Mouse (Mus musculus) embryonic facial prominence, embryonic 14.5 days (tissue): ENCODE results near the gene Acoxl. TPM values are rescaled to one million over a fixed set of nuclear protein-coding genes. Genes with fewer than 3 reads are reported as not detected.

Source experiments
- ATAC-seq: fragments of 200-750 bp; cut with Nextera tagmentation; 2 replicates; pipeline ENCODE4 v1.8.0; 2017; ENCODE audit warnings: low read depth, moderate number of reproducible peaks, moderate TSS enrichment
- DNase-seq: peaks from one replicate; pipeline ENCODE4 v3.0.0-alpha.2; 2015; ENCODE audit warnings: low spot score
- H3K27ac ChIP-seq: fragments of 300-500 bp; sonication (generic); replicated peaks from 2 replicates; pipeline ENCODE4 v1.5.1; 2014; ENCODE audit warnings: low read depth, mild to moderate bottlenecking, low read length, moderate library complexity
- H3K27me3 ChIP-seq: fragments of 300-500 bp; sonication (generic); replicated peaks from 2 replicates; pipeline ENCODE4 v1.6.1; 2014; ENCODE audit warnings: low read length; ENCODE audit not compliant: control insufficient read depth, insufficient read depth
- H3K36me3 ChIP-seq: fragments of 300-500 bp; sonication (generic); 2 replicates; pipeline ENCODE4 v1.6.1; 2014; ENCODE audit warnings: low read length, mixed read lengths; ENCODE audit not compliant: control insufficient read depth, insufficient read depth
- H3K4me1 ChIP-seq: fragments of 300-500 bp; sonication (generic); 2 replicates; pipeline ENCODE4 v1.6.1; 2014; ENCODE audit warnings: antibody characterized with exemption, low read length; ENCODE audit not compliant: control insufficient read depth, insufficient read depth
- H3K4me2 ChIP-seq: fragments of 300-500 bp; sonication (generic); 2 replicates; pipeline ENCODE4 v1.6.1; 2014; ENCODE audit warnings: low read depth, mild to moderate bottlenecking, low read length, moderate library complexity, mixed read lengths
- H3K4me3 ChIP-seq: fragments of 300-500 bp; sonication (generic); 2 replicates; pipeline ENCODE4 v1.5.1; 2014; ENCODE audit warnings: low read depth, mild to moderate bottlenecking, low read length
- H3K9ac ChIP-seq: fragments of 300-500 bp; sonication (generic); 2 replicates; pipeline ENCODE4 v1.6.1; 2014; ENCODE audit warnings: low read depth, mild to moderate bottlenecking, low read length, moderate library complexity, mixed read lengths
- H3K9me3 ChIP-seq: fragments of 300-500 bp; sonication (generic); 2 replicates; pipeline ENCODE4 v1.6.1; 2016; ENCODE audit warnings: low read length; ENCODE audit not compliant: control insufficient read depth
- WGBS: fragments of 180-500 bp; shearing (Covaris S2); extraction: QIAGEN DNeasy Blood & Tissue Kit; methylation state at CpG from one replicate; pipeline ENCODE4 v1.1.7; 2014; 5-methylcytosine and 5-hydroxymethylcytosine counted together
- polyA plus RNA-seq: library from polyadenylated mRNA; unstranded; fragments of >200 nt; fragmentation: Nextera tagmentation; extraction: Ambion mirVana; gene quantifications from 2 replicates; pipeline ENCODE4 v1.2.1, GENCODE M21; 2014

The Acoxl gene
- polyA plus RNA-seq, 1 experiment from 2014 or later = 0.24 TPM

- no peak overlapping the region for H3K27ac ChIP-seq
- 68% methylated on average over 5 of the region's 5 CpGs for WGBS
- no peaks in the 10 kb centered on the region for H3K27me3 ChIP-seq
- no peak overlapping the region for H3K9ac ChIP-seq
- no peak overlapping the region for H3K4me2 ChIP-seq
- no peaks in the 10 kb centered on the region for H3K4me1 ChIP-seq
- ATAC-seq (no peak), DNase-seq (no peak)
- no peaks in the 10 kb centered on the region for H3K36me3 ChIP-seq
- no peaks in the 10 kb centered on the region for H3K9me3 ChIP-seq
- H3K4me3 ChIP-seq = no peak overlapping the region
Measured at GRCm38 (mm10) chr2:128038259-128038890, 199.7 kb downstream of the Acoxl start.

DNA sequence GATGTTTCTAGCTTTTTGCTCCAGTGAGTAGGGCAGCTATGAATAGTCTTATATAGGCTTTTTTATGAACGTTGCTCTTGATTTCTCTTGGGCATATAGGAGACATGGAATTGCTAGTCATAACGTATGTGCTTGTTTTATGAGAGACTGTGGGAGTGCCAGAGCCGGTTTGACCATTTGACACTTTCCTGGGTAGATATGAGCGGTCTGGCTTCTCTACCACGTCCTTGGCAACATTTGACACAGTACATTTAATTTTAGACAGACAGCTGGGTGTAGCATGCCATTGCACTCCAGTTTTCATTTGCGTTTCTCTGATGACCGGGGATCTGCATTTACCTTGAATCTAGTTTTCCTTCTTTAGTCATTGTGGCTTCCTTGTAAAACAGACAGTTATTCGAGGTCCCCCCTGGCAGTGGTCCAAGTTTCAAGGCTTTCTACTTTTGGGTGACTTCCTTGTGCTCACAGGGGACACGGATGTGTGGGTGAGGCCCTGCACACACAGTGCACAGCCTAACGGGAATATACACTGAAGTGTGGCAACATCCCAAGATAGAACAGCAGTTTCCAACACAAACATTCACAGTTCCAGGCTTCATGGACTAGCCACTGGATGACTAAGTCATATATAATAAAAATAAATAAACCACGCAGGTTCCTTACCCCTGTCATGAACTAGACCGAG, 202.5 kb downstream of the Acoxl start:
- no peaks in the 10 kb centered on the region for H3K27me3 ChIP-seq
- H3K27ac ChIP-seq = no peak overlapping the region
- H3K9me3 ChIP-seq = no peaks in the 10 kb centered on the region
- no peak overlapping the region for H3K4me2 ChIP-seq
- no peak overlapping the region for H3K4me3 ChIP-seq
- H3K9ac ChIP-seq = no peak overlapping the region
- no peaks in the 10 kb centered on the region for H3K36me3 ChIP-seq
- DNase-seq (peak; percentile 18), ATAC-seq (no peak)
- 69% methylated on average over 12 of the region's 12 CpGs for WGBS
- no peaks in the 10 kb centered on the region for H3K4me1 ChIP-seq

DNA sequence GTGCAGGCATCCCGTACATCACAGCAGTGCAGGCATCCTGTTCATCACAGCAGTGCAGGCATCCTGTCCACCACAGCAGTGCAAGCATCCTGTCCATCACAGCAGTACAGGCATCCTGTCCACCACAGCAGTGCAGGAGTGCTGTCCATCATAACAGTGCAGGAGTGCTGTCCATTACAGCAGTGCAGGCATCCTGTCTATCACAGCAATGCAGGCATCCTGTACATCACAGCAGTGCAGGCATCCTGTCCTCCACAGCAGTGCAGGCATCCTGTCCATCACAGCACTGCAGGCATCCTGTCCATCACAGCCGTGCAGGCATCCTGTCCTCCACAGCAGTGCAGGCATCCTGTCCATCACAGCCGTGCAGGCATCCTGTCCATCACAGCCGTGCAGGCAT, 207.8 kb downstream of the Acoxl start:
- Histone ChIP-seq H3K4me3 (no peak overlapping the region), H3K9me3 (no peaks in the 10 kb centered on the region), H3K27me3 (no peaks in the 10 kb centered on the region), H3K4me2 (no peak overlapping the region), H3K36me3 (no peaks in the 10 kb centered on the region), H3K4me1 (no peaks in the 10 kb centered on the region), H3K9ac (no peak overlapping the region), H3K27ac (no peak overlapping the region)
- ATAC-seq = no peak
- WGBS = 66% methylated on average over 4 of the region's 4 CpGs
- no peak for DNase-seq

- Histone ChIP-seq H3K9ac (no peak overlapping the region), H3K4me2 (no peak overlapping the region), H3K9me3 (no peaks in the 10 kb centered on the region), H3K36me3 (no peaks in the 10 kb centered on the region), H3K4me1 (no peaks in the 10 kb centered on the region), H3K27me3 (no peaks in the 10 kb centered on the region), H3K27ac (no peak overlapping the region), H3K4me3 (no peak overlapping the region)
- DNase-seq (no peak), ATAC-seq (no peak)
- WGBS = 77% methylated on average over 4 of the region's 4 CpGs
Measured at GRCm38 (mm10) chr2:128054905-128055304, 216.2 kb downstream of the Acoxl start.

DNA sequence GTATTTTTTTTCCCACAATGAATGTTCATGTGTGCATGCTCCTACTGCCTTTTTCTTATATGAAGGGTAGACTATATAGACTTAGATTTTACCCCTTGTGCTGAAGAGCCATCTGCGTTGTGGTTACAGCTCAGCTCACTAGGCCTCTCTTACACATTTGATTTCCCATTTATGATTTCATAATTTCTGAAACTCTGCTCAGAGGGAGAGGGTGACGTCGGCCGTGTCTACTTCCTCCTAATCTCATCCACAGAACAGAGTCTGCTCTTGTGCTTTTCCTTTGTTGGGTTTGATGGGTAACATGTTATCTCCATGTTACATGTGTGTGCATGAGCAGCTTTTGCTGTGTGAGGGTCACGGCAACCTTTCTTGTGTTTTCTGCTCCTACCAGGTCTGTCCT, 219.2 kb downstream of the Acoxl start:
- DNase-seq = no peak
- Histone ChIP-seq H3K4me3 (no peak overlapping the region), H3K36me3 (no peaks in the 10 kb centered on the region), H3K27ac (no peak overlapping the region), H3K4me1 (no peaks in the 10 kb centered on the region), H3K27me3 (no peaks in the 10 kb centered on the region), H3K9me3 (no peaks in the 10 kb centered on the region), H3K4me2 (no peak overlapping the region), H3K9ac (no peak overlapping the region)
- no peak for ATAC-seq
- WGBS = 93% methylated on average over 5 of the region's 5 CpGs

DNA sequence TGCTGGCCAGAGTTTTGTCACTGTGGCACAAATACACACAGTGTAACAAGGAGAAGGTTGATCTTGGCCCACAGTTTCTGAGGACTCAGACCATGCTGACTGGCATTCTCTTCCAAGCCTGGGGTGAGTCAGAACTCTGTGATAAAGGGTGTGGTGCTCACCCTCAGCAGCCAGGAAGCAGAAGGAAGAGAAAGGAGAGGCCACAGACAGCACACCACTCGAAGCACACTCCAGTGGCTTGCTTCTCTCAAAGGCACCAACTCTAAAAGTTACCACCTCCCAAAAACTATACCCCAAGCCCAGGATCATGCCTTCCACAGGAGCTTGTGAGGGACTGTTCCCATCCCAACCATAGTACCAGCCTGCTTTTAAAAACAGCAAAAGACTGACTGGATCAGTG, 220.0 kb downstream of the Acoxl start:
- H3K9me3 ChIP-seq = no peaks in the 10 kb centered on the region
- no peak overlapping the region for H3K27ac ChIP-seq
- DNase-seq (no peak), ATAC-seq (no peak)
- H3K9ac ChIP-seq = no peak overlapping the region
- no peaks in the 10 kb centered on the region for H3K36me3 ChIP-seq
- 71% methylated on average over 1 of the region's 1 CpGs for WGBS
- H3K4me2 ChIP-seq = no peak overlapping the region
- H3K4me3 ChIP-seq = no peak overlapping the region
- H3K4me1 ChIP-seq = no peaks in the 10 kb centered on the region
- H3K27me3 ChIP-seq = no peaks in the 10 kb centered on the region

- DNase-seq (no peak), ATAC-seq (no peak)
- 67% methylated on average over 6 of the region's 6 CpGs for WGBS
- Histone ChIP-seq H3K4me3 (no peak overlapping the region), H3K4me2 (no peak overlapping the region), H3K36me3 (no peaks in the 10 kb centered on the region), H3K27ac (no peak overlapping the region), H3K9me3 (no peaks in the 10 kb centered on the region), H3K4me1 (no peaks in the 10 kb centered on the region), H3K27me3 (no peaks in the 10 kb centered on the region), H3K9ac (no peak overlapping the region)
Measured at GRCm38 (mm10) chr2:128060213-128060612, 221.5 kb downstream of the Acoxl start.

GRCm38 (mm10) chr2:128060680-128061287, 222.1 kb downstream of the Acoxl start:
- Histone ChIP-seq H3K4me3 (no peak overlapping the region), H3K4me2 (no peak overlapping the region), H3K9me3 (no peaks in the 10 kb centered on the region), H3K36me3 (no peaks in the 10 kb centered on the region), H3K27ac (no peak overlapping the region), H3K4me1 (no peaks in the 10 kb centered on the region), H3K27me3 (no peaks in the 10 kb centered on the region), H3K9ac (no peak overlapping the region)
- 37% methylated on average over 6 of the region's 6 CpGs for WGBS
- ATAC-seq (no peak), DNase-seq (no peak)

- Histone ChIP-seq H3K36me3 (no peaks in the 10 kb centered on the region), H3K4me1 (no peaks in the 10 kb centered on the region), H3K9ac (no peak overlapping the region), H3K27me3 (no peaks in the 10 kb centered on the region), H3K9me3 (no peaks in the 10 kb centered on the region), H3K27ac (no peak overlapping the region), H3K4me2 (no peak overlapping the region), H3K4me3 (no peak overlapping the region)
- no peak for ATAC-seq
- no peak for DNase-seq
- WGBS = 81% methylated on average over 7 of the region's 7 CpGs
Measured at GRCm38 (mm10) chr2:128061491-128061890, 222.8 kb downstream of the Acoxl start.
